Mouse (Mus musculus) heart, embryonic 12.5 days (tissue): ENCODE data around the gene Ccl9. TPM values are rescaled to one million over a fixed set of nuclear protein-coding genes. Genes with fewer than 3 reads are reported as not detected.

Experiments
- ATAC-seq: fragments of 200-750 bp; cut with Nextera tagmentation; 2 replicates; pipeline ENCODE4 v1.8.0; 2017; ENCODE audit warnings: moderate TSS enrichment, moderate library complexity; ENCODE audit not compliant: insufficient number of reproducible peaks, low FRiP score
- H3K27ac ChIP-seq: fragments of 300-500 bp; sonication (generic); 2 replicates; pipeline ENCODE4 v1.5.1; 2016; ENCODE audit warnings: mild to moderate bottlenecking, moderate library complexity; ENCODE audit not compliant: poor library complexity, severe bottlenecking
- H3K27me3 ChIP-seq: fragments of 300-500 bp; sonication (generic); replicated peaks from 2 replicates; pipeline ENCODE4 v1.6.1; 2016; ENCODE audit warnings: mild to moderate bottlenecking, moderate library complexity
- H3K36me3 ChIP-seq: fragments of 300-500 bp; sonication (generic); 2 replicates; pipeline ENCODE4 v1.6.1; 2016; ENCODE audit warnings: mild to moderate bottlenecking, moderate library complexity
- H3K4me1 ChIP-seq: fragments of 300-500 bp; sonication (generic); replicated peaks from 2 replicates; pipeline ENCODE4 v1.6.1; 2016; ENCODE audit warnings: mild to moderate bottlenecking
- H3K4me2 ChIP-seq: fragments of 300-500 bp; sonication (generic); 2 replicates; pipeline ENCODE4 v1.6.1; 2016; ENCODE audit warnings: mild to moderate bottlenecking, moderate library complexity
- H3K4me3 ChIP-seq: fragments of 300-500 bp; sonication (generic); 2 replicates; pipeline ENCODE4 v1.5.1; 2016; ENCODE audit warnings: mild to moderate bottlenecking
- H3K9ac ChIP-seq: fragments of 300-500 bp; sonication (generic); 2 replicates; pipeline ENCODE4 v1.6.1; 2016; ENCODE audit warnings: mild to moderate bottlenecking, moderate library complexity
- H3K9me3 ChIP-seq: fragments of 300-500 bp; sonication (generic); replicated peaks from 2 replicates; pipeline ENCODE4 v1.6.1; 2016; ENCODE audit warnings: mild to moderate bottlenecking, moderate library complexity
- WGBS: fragments of 180-500 bp; shearing (Covaris S2); methylation state at CpG from one replicate; pipeline ENCODE4 v1.1.7; 2016; 5-methylcytosine and 5-hydroxymethylcytosine counted together
- polyA plus RNA-seq: library from polyadenylated mRNA; unstranded; fragments of >200 nt; fragmentation: Nextera tagmentation; extraction: Ambion mirVana; gene quantifications from 2 replicates; pipeline ENCODE4 v1.2.1, GENCODE M21; 2016

Gene Ccl9
- polyA plus RNA-seq, result 0.66 and 1.5 TPM in 2 replicates

GRCm38 (mm10) chr11:83578186-83578760 is at the start of gene Ccl9:
Gene Ccl9 (minus strand): TSS chr11:83578636.
- H3K9ac ChIP-seq, result no peak within 1 kb of the TSS
- WGBS, result 66% methylated on average over 2 of the region's 2 CpGs
- no peaks in the 10 kb centered on the region for H3K27me3 ChIP-seq
- no peak within 1 kb of the TSS for H3K4me3 ChIP-seq
- no peak within 1 kb of the TSS for H3K4me2 ChIP-seq
- ATAC-seq, result no peak
- no peaks in the 10 kb centered on the region for H3K36me3 ChIP-seq
- H3K4me1 ChIP-seq, result no peaks in the 10 kb centered on the region
- H3K27ac ChIP-seq, result no peak within 1 kb of the TSS
- H3K9me3 ChIP-seq, result no peaks in the 10 kb centered on the region

DNA sequence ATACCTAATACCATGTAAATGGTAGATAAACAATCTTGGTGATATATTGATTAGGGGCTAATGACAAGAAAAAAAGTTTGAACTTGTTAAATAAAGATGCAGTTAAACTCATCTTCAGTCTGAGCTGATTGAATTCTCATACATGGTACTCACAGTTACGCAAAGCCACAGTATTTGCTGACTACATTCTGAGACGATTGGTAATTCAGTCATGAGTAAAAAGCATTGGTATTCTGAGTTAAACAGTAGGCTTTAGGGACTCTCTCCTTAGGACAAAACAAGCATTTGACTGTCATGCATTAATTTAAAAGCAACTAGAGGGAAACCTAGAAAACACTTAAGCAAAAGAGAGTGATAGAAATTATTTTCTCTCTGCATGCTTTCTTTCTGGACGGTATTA is 45.1 kb upstream of the Ccl9 start:
- H3K4me2 ChIP-seq, result no peak overlapping the region
- no peaks in the 10 kb centered on the region for H3K4me1 ChIP-seq
- H3K9me3 ChIP-seq, result no peaks in the 10 kb centered on the region
- WGBS, result 82% methylated on average over 3 of the region's 3 CpGs
- no peak for ATAC-seq
- no peak overlapping the region for H3K27ac ChIP-seq
- no peak overlapping the region for H3K9ac ChIP-seq
- H3K36me3 ChIP-seq, result no peaks in the 10 kb centered on the region
- H3K27me3 ChIP-seq, result no peaks in the 10 kb centered on the region
- no peak overlapping the region for H3K4me3 ChIP-seq

DNA sequence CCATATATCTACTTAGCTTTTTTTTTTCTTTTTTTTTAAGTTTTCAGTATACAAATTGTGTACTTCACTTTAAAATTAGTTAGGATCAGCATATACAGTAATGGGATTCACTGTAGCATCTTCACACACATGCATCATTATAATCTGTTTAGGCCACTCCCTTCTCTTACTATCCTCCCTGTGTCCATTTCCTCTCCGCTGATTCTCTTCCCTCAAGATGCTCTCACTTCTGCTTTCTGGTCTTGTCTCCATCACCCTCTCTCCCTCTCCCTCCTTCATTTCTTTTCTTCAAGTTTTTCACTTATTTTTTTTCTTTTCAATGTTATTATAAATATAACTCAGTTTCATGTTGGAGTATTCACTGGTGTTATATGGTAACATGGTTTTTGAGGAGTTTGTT is 40.6 kb upstream of the Ccl9 start:
- H3K4me3 ChIP-seq, result no peak overlapping the region
- WGBS, result 91% methylated on average over 1 of the region's 1 CpGs

GRCm38 (mm10) chr11:83618238-83618637 is 39.8 kb upstream of the Ccl9 start:
- H3K27me3 ChIP-seq, result no peaks in the 10 kb centered on the region
- H3K4me3 ChIP-seq, result no peak overlapping the region
- no peaks in the 10 kb centered on the region for H3K4me1 ChIP-seq
- no peak for ATAC-seq
- no peak overlapping the region for H3K9ac ChIP-seq
- no peak overlapping the region for H3K27ac ChIP-seq
- WGBS, result 75% methylated on average over 5 of the region's 5 CpGs
- H3K4me2 ChIP-seq, result no peak overlapping the region
- no peaks in the 10 kb centered on the region for H3K9me3 ChIP-seq
- H3K36me3 ChIP-seq, result no peaks in the 10 kb centered on the region

More for the DNA sequence above, 40.6 kb upstream of the Ccl9 start:
- Histone ChIP-seq H3K36me3 (no peaks in the 10 kb centered on the region), H3K27me3 (no peaks in the 10 kb centered on the region), H3K9me3 (no peaks in the 10 kb centered on the region), H3K4me1 (no peaks in the 10 kb centered on the region), H3K4me2 (no peak overlapping the region), H3K27ac (no peak overlapping the region), H3K9ac (no peak overlapping the region)
- no peak for ATAC-seq

DNA sequence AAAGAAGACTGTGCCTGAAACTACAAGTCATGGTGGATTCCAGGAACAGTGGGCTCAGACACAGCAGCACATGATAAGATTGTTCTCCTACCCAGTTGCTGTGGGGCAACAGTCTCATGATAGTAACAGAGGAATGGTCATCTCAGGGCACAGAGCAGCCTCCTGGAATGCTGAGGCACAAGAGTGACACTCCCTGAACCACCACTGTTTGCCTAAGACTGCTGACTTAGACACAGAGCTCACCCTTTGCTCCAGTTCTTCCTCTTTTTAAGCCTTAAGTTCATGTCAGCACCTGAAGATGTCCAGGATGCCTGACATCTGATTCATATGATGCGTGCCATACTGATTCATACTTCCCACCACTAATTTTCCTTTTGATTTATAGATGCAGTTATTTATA is 38.1 kb upstream of the Ccl9 start:
- no peak overlapping the region for H3K4me3 ChIP-seq
- H3K36me3 ChIP-seq, result no peaks in the 10 kb centered on the region
- no peaks in the 10 kb centered on the region for H3K4me1 ChIP-seq
- no peak overlapping the region for H3K4me2 ChIP-seq
- no peaks in the 10 kb centered on the region for H3K27me3 ChIP-seq
- WGBS, result 78% methylated on average over 1 of the region's 1 CpGs
- H3K9ac ChIP-seq, result no peak overlapping the region
- H3K27ac ChIP-seq, result no peak overlapping the region
- no peaks in the 10 kb centered on the region for H3K9me3 ChIP-seq
- ATAC-seq, result no peak

GRCm38 (mm10) chr11:83610900-83611299 is 32.5 kb upstream of the Ccl9 start:
- Histone ChIP-seq H3K36me3 (no peaks in the 10 kb centered on the region), H3K27ac (no peak overlapping the region), H3K4me1 (no peaks in the 10 kb centered on the region), H3K4me3 (no peak overlapping the region), H3K9me3 (no peaks in the 10 kb centered on the region), H3K9ac (no peak overlapping the region), H3K27me3 (no peaks in the 10 kb centered on the region), H3K4me2 (no peak overlapping the region)
- no peak for ATAC-seq
- 51% methylated on average over 2 of the region's 2 CpGs for WGBS

GRCm38 (mm10) chr11:83606396-83606795 is 28.0 kb upstream of the Ccl9 start:
- no peak overlapping the region for H3K4me3 ChIP-seq
- no peaks in the 10 kb centered on the region for H3K27me3 ChIP-seq
- ATAC-seq, result no peak
- no peak overlapping the region for H3K27ac ChIP-seq
- H3K36me3 ChIP-seq, result no peaks in the 10 kb centered on the region
- WGBS, result 43% methylated on average over 1 of the region's 1 CpGs
- H3K4me2 ChIP-seq, result no peak overlapping the region
- no peaks in the 10 kb centered on the region for H3K9me3 ChIP-seq
- H3K9ac ChIP-seq, result no peak overlapping the region
- H3K4me1 ChIP-seq, result no peaks in the 10 kb centered on the region

- WGBS, result 85% methylated on average over 3 of the region's 3 CpGs
- no peak overlapping the region for H3K27ac ChIP-seq
- no peak for ATAC-seq
- no peaks in the 10 kb centered on the region for H3K4me1 ChIP-seq
- H3K36me3 ChIP-seq, result no peaks in the 10 kb centered on the region
- no peak overlapping the region for H3K4me2 ChIP-seq
- no peaks in the 10 kb centered on the region for H3K9me3 ChIP-seq
- H3K9ac ChIP-seq, result no peak overlapping the region
- H3K27me3 ChIP-seq, result no peaks in the 10 kb centered on the region
- H3K4me3 ChIP-seq, result no peak overlapping the region
Observed at GRCm38 (mm10) chr11:83605535-83605934, 27.1 kb upstream of the Ccl9 start.

- Histone ChIP-seq H3K4me2 (no peak overlapping the region), H3K4me1 (no peaks in the 10 kb centered on the region), H3K36me3 (no peaks in the 10 kb centered on the region), H3K4me3 (no peak overlapping the region), H3K9me3 (no peaks in the 10 kb centered on the region), H3K27me3 (no peaks in the 10 kb centered on the region), H3K27ac (no peak overlapping the region), H3K9ac (no peak overlapping the region)
- WGBS, result 79% methylated on average over 4 of the region's 4 CpGs
- no peak for ATAC-seq
Observed at GRCm38 (mm10) chr11:83604698-83605097, 26.3 kb upstream of the Ccl9 start.

DNA sequence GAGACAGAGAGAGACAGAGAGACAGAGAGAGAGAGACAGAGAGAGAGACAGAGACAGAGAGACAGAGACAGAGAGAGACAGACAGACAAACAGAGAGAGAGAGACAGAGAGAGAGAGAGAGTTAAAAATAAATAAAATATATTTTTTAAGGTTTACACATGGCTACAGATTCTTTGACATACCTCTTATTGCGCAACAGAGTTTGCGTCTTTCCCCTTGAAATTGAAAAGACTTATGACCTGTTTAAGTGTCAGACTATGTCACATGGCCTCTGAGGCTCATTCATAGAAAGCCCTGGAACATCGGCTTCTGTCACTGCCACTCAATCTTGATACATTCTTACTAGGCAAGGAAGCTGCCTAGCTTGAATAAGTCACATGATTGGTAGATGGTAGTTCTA is 25.0 kb upstream of the Ccl9 start:
- Histone ChIP-seq H3K27me3 (no peaks in the 10 kb centered on the region), H3K9ac (no peak overlapping the region), H3K36me3 (no peaks in the 10 kb centered on the region), H3K27ac (no peak overlapping the region), H3K9me3 (no peaks in the 10 kb centered on the region), H3K4me2 (no peak overlapping the region), H3K4me3 (no peak overlapping the region), H3K4me1 (no peaks in the 10 kb centered on the region)
- ATAC-seq, result no peak
- WGBS, result 87% methylated on average over 3 of the region's 3 CpGs

GRCm38 (mm10) chr11:83600576-83600975 is 22.1 kb upstream of the Ccl9 start:
- Histone ChIP-seq H3K4me2 (no peak overlapping the region), H3K9ac (no peak overlapping the region), H3K9me3 (no peaks in the 10 kb centered on the region), H3K36me3 (no peaks in the 10 kb centered on the region), H3K4me1 (no peaks in the 10 kb centered on the region), H3K4me3 (no peak overlapping the region), H3K27me3 (no peaks in the 10 kb centered on the region), H3K27ac (no peak overlapping the region)
- 74% methylated on average over 2 of the region's 2 CpGs for WGBS
- no peak for ATAC-seq

- ATAC-seq, result no peak
- H3K27ac ChIP-seq, result no peak overlapping the region
- no peaks in the 10 kb centered on the region for H3K36me3 ChIP-seq
- no peak overlapping the region for H3K9ac ChIP-seq
- WGBS, result 61% methylated on average over 3 of the region's 3 CpGs
- no peak overlapping the region for H3K4me3 ChIP-seq
- H3K4me2 ChIP-seq, result no peak overlapping the region
- no peaks in the 10 kb centered on the region for H3K4me1 ChIP-seq
- H3K27me3 ChIP-seq, result no peaks in the 10 kb centered on the region
- no peaks in the 10 kb centered on the region for H3K9me3 ChIP-seq
Observed at GRCm38 (mm10) chr11:83598991-83599390, 20.6 kb upstream of the Ccl9 start.
